Mouse (Mus musculus) stomach, embryonic 15.5 days (tissue): ENCODE data around the gene Smox. TPM values are rescaled to one million over a fixed set of nuclear protein-coding genes. Genes with fewer than 3 reads are reported as not detected.
"Not testable (repeated sequence)": the region's sequence is repeated elsewhere in the genome, so short reads cannot be mapped to it uniquely, and the experiment has no call there.

Source experiments
- ATAC-seq: fragments of 200-750 bp; cut with Nextera tagmentation; 2 replicates; pipeline ENCODE4 v1.8.0; 2017; ENCODE audit warnings: low read depth, moderate number of reproducible peaks, moderate TSS enrichment; ENCODE audit not compliant: insufficient read depth, low FRiP score
- H3K27ac ChIP-seq: fragments of 300-500 bp; sonication (generic); 2 replicates; pipeline ENCODE4 v1.5.1; 2015; ENCODE audit warnings: mild to moderate bottlenecking, inconsistent platforms
- H3K27me3 ChIP-seq: fragments of 300-500 bp; sonication (generic); replicated peaks from 2 replicates; pipeline ENCODE4 v1.6.1; 2015; ENCODE audit warnings: inconsistent platforms
- H3K36me3 ChIP-seq: fragments of 300-500 bp; sonication (generic); 2 replicates; pipeline ENCODE4 v1.6.1; 2015; ENCODE audit warnings: inconsistent platforms
- H3K4me1 ChIP-seq: fragments of 300-500 bp; sonication (generic); 2 replicates; pipeline ENCODE4 v1.6.1; 2015; ENCODE audit warnings: inconsistent platforms
- H3K4me2 ChIP-seq: fragments of 300-500 bp; sonication (generic); 2 replicates; pipeline ENCODE4 v1.6.1; 2015; ENCODE audit warnings: mild to moderate bottlenecking, inconsistent platforms
- H3K4me3 ChIP-seq: fragments of 300-500 bp; sonication (generic); replicated peaks from 2 replicates; pipeline ENCODE4 v1.5.1; 2015; ENCODE audit warnings: inconsistent platforms
- H3K9ac ChIP-seq: fragments of 300-500 bp; sonication (generic); 2 replicates; pipeline ENCODE4 v1.6.1; 2015; ENCODE audit warnings: inconsistent platforms
- H3K9me3 ChIP-seq: fragments of 300-500 bp; sonication (generic); 2 replicates; pipeline ENCODE4 v1.6.1; 2016; ENCODE audit warnings: inconsistent platforms
- WGBS: fragments of 180-500 bp; shearing (Covaris S2); methylation state at CpG from one replicate; pipeline ENCODE4 v1.1.7; 2015; 5-methylcytosine and 5-hydroxymethylcytosine counted together
- polyA plus RNA-seq: library from polyadenylated mRNA; unstranded; fragments of >200 nt; fragmentation: Nextera tagmentation; extraction: Ambion mirVana; gene quantifications from 2 replicates; pipeline ENCODE4 v1.2.1, GENCODE M21; 2015

Smox gene
- polyA plus RNA-seq, 1 experiment from 2014 or later = 41.6 TPM

DNA sequence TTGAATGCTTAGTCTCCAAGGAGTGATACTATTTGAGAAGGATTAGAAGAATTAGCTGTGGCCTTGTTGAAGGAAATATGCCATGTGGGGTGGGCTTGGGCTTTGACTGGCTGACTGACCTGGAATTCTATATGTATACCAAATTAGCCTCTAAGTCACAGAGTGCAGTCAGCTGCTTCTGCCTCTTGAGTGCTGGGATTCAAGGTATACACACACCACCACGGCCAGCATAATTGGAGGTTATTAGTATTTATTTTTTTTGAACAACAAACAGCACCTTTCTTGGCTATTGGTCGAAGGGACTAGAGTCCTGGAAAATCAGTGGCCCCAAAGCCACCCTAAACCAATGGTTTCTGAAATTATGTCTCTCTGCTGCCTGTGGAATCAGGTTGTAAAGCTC, 24.6 kb upstream of the Smox start:
- Histone ChIP-seq H3K9me3 (no peaks in the 10 kb centered on the region), H3K27ac (no peak overlapping the region), H3K36me3 (no peaks in the 10 kb centered on the region), H3K4me1 (no peaks in the 10 kb centered on the region), H3K4me2 (no peak overlapping the region), H3K27me3 (no peaks in the 10 kb centered on the region), H3K9ac (no peak overlapping the region), H3K4me3 (no peak overlapping the region)
- ATAC-seq = no peak
- WGBS = 58% methylated on average over 2 of the region's 2 CpGs

DNA sequence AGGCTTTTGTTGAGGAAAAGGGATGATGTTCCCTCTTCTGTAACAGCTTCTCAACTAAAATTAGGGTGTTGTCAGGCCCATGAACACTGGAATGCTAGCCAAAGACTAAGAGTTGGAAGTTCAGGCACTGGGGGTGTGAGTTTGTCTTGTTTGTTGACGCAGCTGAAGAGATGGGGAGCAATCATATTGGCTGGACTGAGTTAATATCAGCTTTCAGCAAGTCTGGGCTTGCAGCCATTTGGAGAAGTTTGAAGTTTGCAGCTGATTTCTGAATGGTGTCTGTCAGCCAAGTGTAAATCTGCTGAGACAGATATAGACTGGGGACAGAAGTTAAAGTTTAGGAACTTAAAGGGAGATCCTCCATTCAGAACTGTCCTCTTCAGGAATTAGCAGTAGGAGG, 21.4 kb upstream of the Smox start:
- no peaks in the 10 kb centered on the region for H3K9me3 ChIP-seq

DNA sequence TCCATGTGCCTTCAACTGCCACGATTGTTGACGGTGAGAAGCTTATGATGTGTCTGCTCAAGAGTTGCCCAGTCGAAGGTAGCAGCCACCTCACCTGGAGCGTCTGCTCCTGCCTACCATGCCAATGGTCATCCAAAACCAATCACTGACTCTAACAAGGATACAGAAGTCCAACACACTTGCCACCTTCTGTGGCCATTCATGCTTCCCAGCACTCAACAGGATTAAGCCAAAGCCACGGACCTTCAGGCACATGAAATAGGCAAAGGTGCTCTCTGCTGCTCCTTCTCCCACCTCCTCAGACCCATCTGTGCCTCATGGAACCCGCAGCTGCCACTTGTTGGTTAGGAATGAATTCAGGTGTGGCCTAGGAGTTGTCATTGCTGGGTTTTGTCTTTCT, 17.5 kb upstream of the Smox start:
- Histone ChIP-seq H3K36me3 (no peaks in the 10 kb centered on the region), H3K4me2 (no peak overlapping the region), H3K27ac (no peak overlapping the region), H3K9ac (no peak overlapping the region), H3K9me3 (no peaks in the 10 kb centered on the region), H3K27me3 (no peaks in the 10 kb centered on the region), H3K4me1 (no peaks in the 10 kb centered on the region), H3K4me3 (no peak overlapping the region)
- 84% methylated on average over 6 of the region's 6 CpGs for WGBS
- ATAC-seq = no peak

More for the DNA sequence above, 21.4 kb upstream of the Smox start:
- no peak overlapping the region for H3K9ac ChIP-seq
- H3K27ac ChIP-seq = no peak overlapping the region
- H3K27me3 ChIP-seq = no peaks in the 10 kb centered on the region
- H3K4me1 ChIP-seq = no peaks in the 10 kb centered on the region
- H3K4me2 ChIP-seq = no peak overlapping the region
- H3K4me3 ChIP-seq = no peak overlapping the region
- H3K36me3 ChIP-seq = no peaks in the 10 kb centered on the region
- ATAC-seq = no peak
- WGBS = 32% methylated on average over 1 of the region's 1 CpGs

DNA sequence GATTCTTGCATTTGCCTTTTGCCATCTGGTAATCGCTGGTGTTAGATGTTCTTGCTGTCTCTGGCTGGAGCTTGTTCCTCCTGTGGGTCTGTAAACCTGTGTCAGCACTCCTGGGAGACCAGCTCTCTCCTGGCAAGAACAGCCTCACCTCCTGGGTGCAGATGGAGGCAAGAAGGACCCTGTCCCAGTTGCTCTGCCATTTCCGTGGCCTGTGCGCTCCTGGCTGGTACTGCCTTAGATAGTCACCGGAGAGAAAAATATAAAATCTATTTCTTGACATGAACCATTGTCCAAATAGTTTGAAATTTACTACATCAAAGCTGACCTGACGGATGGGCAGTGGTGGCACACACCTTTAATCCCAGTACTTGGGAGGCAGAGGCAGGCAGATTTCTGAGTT, 14.2 kb upstream of the Smox start:
- WGBS = 93% methylated on average over 5 of the region's 5 CpGs
- ATAC-seq, H3K36me3 ChIP-seq, H3K27me3 ChIP-seq, H3K9ac ChIP-seq, H3K27ac ChIP-seq, H3K4me3 ChIP-seq, H3K4me2 ChIP-seq, H3K9me3 ChIP-seq, H3K4me1 ChIP-seq: not testable (repeated sequence)

DNA sequence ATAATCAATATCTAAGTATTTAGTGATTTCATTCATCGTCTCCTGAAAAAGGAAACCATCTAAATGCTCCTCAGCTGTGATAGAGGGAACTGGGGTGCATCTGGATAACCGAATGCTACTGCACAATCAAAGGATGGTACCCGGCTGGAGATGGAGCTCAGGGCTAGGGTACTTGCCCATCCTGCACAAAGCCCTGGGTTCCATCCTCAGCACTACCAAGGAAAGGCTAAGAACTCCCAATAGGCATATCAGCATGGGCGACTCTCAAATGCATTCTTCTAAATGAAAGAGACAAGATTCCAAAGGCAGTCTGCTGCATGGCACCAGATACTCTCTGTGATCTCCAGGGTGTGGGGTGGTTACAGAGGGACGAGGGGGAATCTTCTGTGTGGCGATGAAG, 13.4 kb upstream of the Smox start:
- 83% methylated on average over 6 of the region's 6 CpGs for WGBS
- Histone ChIP-seq H3K36me3 (no peaks in the 10 kb centered on the region), H3K9me3 (no peaks in the 10 kb centered on the region)

DNA sequence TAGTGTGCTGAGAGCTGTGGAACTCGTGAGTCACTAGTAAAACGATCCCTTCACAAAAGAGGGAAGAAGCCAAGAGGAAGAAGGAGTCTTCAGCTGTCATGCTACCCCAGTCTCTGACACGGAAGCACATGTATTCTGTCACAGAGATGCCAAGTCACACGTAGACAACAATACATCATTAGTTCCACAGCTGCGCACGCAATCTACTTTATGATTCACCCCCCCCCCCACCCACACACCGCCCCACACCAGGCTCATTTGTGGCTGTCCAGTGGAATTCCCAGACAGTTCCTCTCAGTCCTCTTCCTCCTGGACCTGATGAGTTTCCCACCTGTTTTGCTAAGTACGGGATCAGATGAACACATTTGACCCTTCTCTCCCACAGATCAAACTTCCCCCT, 12.9 kb upstream of the Smox start:
- Histone ChIP-seq H3K27ac (no peak overlapping the region), H3K36me3 (no peaks in the 10 kb centered on the region), H3K9ac (no peak overlapping the region), H3K4me1 (no peaks in the 10 kb centered on the region), H3K4me2 (no peak overlapping the region), H3K4me3 (no peak overlapping the region), H3K27me3 (no peaks in the 10 kb centered on the region), H3K9me3 (no peaks in the 10 kb centered on the region)
- ATAC-seq = no peak
- 70% methylated on average over 8 of the region's 8 CpGs for WGBS

More for the DNA sequence above, 13.4 kb upstream of the Smox start:
- H3K27ac ChIP-seq = no peak overlapping the region
- no peak overlapping the region for H3K9ac ChIP-seq
- H3K27me3 ChIP-seq = no peaks in the 10 kb centered on the region
- ATAC-seq = no peak
- H3K4me3 ChIP-seq = no peak overlapping the region
- H3K4me2 ChIP-seq = no peak overlapping the region
- no peaks in the 10 kb centered on the region for H3K4me1 ChIP-seq

DNA sequence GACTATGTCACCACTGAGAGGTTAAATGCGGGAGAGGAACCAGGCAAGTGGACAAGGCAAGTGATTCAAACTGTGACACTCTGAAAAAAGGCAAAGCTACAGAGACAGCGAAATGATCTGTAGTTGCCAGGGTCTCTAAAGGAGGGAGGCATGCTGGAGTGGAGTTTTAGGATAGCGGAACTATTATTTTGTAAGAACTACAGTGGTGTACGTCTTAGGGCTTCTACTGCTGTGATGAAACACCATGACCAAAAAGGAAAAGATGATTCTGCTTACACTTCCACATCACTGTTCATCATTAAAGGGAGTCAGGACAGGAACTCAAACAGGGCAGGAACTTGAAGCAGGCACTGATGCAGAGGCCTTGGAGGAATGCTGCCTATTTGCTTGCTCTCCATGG, 12.4 kb upstream of the Smox start:
- Histone ChIP-seq H3K4me2 (no peak overlapping the region), H3K4me1 (no peaks in the 10 kb centered on the region), H3K4me3 (no peak overlapping the region), H3K36me3 (no peaks in the 10 kb centered on the region), H3K27ac (no peak overlapping the region), H3K9ac (no peak overlapping the region), H3K27me3 (no peaks in the 10 kb centered on the region), H3K9me3 (no peaks in the 10 kb centered on the region)
- no peak for ATAC-seq
- WGBS = 91% methylated on average over 4 of the region's 4 CpGs

DNA sequence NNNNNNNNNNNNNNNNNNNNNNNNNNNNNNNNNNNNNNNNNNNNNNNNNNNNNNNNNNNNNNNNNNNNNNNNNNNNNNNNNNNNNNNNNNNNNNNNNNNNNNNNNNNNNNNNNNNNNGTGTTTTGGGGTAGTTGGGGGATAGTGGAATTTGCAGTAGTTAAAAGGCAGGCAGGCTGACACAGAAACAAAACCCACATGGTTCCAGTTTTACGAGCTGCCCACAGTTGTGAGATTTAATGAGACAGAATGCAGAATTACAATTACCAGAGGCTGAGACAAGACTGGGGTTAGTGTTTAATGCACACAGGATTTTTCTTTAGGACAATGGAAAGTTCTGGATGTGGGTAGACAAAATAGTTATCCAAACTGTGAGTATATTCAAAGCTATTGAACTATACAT, 9.6 kb upstream of the Smox start:
- Histone ChIP-seq H3K27ac (no peak overlapping the region), H3K9me3 (no peaks in the 10 kb centered on the region), H3K4me3 (no peak overlapping the region), H3K27me3 (no peaks in the 10 kb centered on the region), H3K4me1 (no peaks in the 10 kb centered on the region), H3K36me3 (no peaks in the 10 kb centered on the region), H3K4me2 (no peak overlapping the region), H3K9ac (no peak overlapping the region)
- ATAC-seq = no peak
- WGBS = 53% methylated on average over 1 of the region's 1 CpGs

DNA sequence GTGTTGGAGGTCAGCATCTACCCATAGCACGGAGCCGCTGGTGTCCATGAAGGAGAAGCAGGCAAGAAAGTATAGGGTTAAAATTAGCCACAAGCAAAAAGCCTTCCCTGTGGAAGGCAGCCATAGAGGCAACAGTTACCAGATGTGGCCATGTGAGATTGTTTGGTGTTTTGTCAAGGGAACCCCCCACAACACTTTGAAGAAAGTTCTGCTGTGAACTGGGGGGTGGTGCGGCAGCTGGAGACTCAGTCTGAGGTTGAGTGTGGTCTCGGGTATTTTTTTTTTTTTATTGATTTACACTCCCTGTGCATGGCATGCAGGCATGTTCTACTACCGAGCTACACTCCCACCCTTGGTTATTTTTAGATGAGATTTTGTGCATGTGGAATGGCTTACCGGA, 8.8 kb upstream of the Smox start:
- Histone ChIP-seq H3K4me3 (no peak overlapping the region), H3K4me2 (no peak overlapping the region), H3K9ac (no peak overlapping the region), H3K36me3 (no peaks in the 10 kb centered on the region), H3K9me3 (no peaks in the 10 kb centered on the region), H3K27ac (no peak overlapping the region), H3K27me3 (no peaks in the 10 kb centered on the region), H3K4me1 (no peaks in the 10 kb centered on the region)
- 76% methylated on average over 6 of the region's 6 CpGs for WGBS
- no peak for ATAC-seq

DNA sequence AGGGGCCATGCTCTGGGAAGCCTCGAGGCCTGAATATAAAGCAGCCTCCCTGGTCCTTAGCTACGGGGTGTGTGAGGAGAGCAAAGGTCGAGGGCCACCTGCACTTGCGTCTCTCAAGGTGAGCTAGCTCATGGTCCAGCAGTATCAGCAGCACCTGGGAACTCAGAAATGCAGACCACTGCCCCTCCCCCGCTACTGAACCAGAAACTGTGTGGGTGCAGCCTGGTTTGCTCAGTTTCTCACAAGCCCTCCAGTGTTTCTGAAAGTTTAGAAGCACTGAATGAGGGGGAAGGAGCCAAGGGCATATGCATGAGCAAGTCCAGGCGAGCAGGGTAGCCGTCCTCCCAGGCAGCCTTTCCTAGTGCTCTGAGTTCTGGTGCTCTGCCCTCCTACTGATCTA, 7.7 kb upstream of the Smox start:
- Histone ChIP-seq H3K9me3 (no peaks in the 10 kb centered on the region), H3K4me3 (no peak overlapping the region), H3K27me3 (no peaks in the 10 kb centered on the region), H3K9ac (no peak overlapping the region), H3K27ac (no peak overlapping the region), H3K4me2 (no peak overlapping the region), H3K4me1 (no peaks in the 10 kb centered on the region), H3K36me3 (no peaks in the 10 kb centered on the region)
- ATAC-seq = no peak
- 58% methylated on average over 7 of the region's 7 CpGs for WGBS

DNA sequence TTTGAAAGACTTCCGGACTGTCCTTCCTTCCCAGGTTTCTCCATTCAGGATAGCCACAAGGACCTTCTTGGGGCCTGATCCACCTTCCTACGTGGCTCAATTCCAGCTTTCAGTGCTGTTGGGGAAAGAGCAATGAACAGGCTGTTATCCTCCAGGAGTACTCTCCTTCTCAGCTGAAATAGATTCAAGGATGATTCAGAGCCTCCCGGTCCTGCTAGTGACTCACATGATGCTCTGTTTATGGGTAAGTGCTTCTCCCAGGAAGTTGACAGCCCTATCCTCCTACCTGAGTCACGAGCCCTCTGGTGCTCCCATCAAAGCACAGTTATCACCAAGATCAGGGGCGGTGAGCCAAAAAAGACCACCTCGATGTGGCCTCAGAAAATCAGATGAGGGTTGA, 7.1 kb upstream of the Smox start:
- H3K27ac ChIP-seq = no peak overlapping the region
- no peak for ATAC-seq
- no peaks in the 10 kb centered on the region for H3K36me3 ChIP-seq
- no peaks in the 10 kb centered on the region for H3K9me3 ChIP-seq
- H3K9ac ChIP-seq = no peak overlapping the region
- no peaks in the 10 kb centered on the region for H3K27me3 ChIP-seq
- WGBS = 71% methylated on average over 6 of the region's 6 CpGs
- H3K4me3 ChIP-seq = no peak overlapping the region
- H3K4me1 ChIP-seq = no peaks in the 10 kb centered on the region
- no peak overlapping the region for H3K4me2 ChIP-seq

DNA sequence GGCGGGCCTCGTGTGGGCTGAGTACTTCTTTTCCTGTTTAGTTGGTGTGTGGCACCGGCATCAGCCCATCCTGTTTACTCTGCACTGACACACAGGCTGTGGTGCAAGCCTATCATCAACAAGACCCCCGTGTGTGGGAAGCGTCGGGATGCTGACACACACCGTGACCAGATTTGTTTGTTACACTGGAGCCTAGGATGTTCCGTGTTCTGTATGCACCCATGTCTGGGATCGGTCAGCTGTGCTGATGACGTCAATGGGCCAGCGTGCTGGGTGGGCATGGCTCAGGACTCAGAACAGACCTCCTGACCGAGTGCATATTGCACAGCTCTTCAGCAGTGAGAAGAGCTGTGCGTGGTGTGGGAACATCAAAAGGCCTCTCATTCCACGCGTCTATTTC, 6.2 kb upstream of the Smox start:
- 83% methylated on average over 15 of the region's 15 CpGs for WGBS
- H3K27me3 ChIP-seq = no peaks in the 10 kb centered on the region
- no peak overlapping the region for H3K27ac ChIP-seq
- no peak overlapping the region for H3K4me3 ChIP-seq
- no peaks in the 10 kb centered on the region for H3K9me3 ChIP-seq
- no peaks in the 10 kb centered on the region for H3K4me1 ChIP-seq
- no peak for ATAC-seq
- no peak overlapping the region for H3K4me2 ChIP-seq
- H3K36me3 ChIP-seq = no peaks in the 10 kb centered on the region
- H3K9ac ChIP-seq = no peak overlapping the region

DNA sequence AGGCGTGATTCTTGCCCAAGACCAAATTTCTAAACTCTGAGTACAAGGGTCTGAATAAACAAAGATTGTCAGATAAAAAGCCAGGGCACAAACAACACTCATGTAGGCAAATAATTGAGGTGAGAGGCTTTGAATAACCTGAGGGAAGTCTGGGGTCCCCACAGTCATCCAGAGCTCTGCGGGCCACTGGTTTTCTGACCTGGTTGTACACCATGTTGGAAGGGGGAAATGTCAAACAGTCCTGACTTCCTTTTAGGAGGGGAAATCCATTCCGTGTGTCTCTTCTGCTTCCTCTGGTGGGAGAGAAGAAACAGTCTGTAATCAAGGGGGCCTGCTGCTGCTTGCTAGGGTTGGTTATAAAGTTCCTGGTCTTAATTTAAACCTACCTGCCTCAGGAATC, 5.2 kb upstream of the Smox start:
- WGBS = 82% methylated on average over 3 of the region's 3 CpGs
- H3K27me3 ChIP-seq = no peaks in the 10 kb centered on the region
- no peak overlapping the region for H3K27ac ChIP-seq
- no peaks in the 10 kb centered on the region for H3K4me1 ChIP-seq
- H3K9ac ChIP-seq = no peak overlapping the region
- H3K4me2 ChIP-seq = no peak overlapping the region
- ATAC-seq = no peak
- no peak overlapping the region for H3K4me3 ChIP-seq
- H3K9me3 ChIP-seq = no peaks in the 10 kb centered on the region
- no peaks in the 10 kb centered on the region for H3K36me3 ChIP-seq
